Mouse (Mus musculus) fibroblast of lung, adult 2 months (primary cell): Measurements from ENCODE around the gene Mical2.
A peak's percentile ranks its signal among the peaks of the same experiment; 100 is the strongest.

Experiments
- DNase-seq: peaks from one replicate; pipeline ENCODE4 v3.0.0-alpha.2; 2011; ENCODE audit warnings: low read depth

The Mical2 gene

GRCm38 (mm10) chr7:112457373-112457772 lies 231.7 kb downstream of the Mical2 start:
- DNase-seq: no peak

- DNase-seq: no peak
Measured at GRCm38 (mm10) chr7:112457920-112458319, 232.3 kb downstream of the Mical2 start.

GRCm38 (mm10) chr7:112458440-112458839 lies 232.8 kb downstream of the Mical2 start:
- DNase-seq: peak; percentile 56
